Mouse (Mus musculus) erythroblast, embryonic 14.5 days (primary cell): ENCODE measurements around the gene Dgke.

Experiments used
- GATA1 ChIP-seq: IDR thresholded peaks from 2 replicates; pipeline ENCODE4 v1.6.1; 2012; ENCODE audit warnings: low read length, inconsistent platforms, mixed read lengths
- TAL1 ChIP-seq: IDR thresholded peaks from 3 replicates; pipeline ENCODE4 v1.6.1; 2012; ENCODE audit warnings: low read length, inconsistent platforms, mixed read lengths

DNA sequence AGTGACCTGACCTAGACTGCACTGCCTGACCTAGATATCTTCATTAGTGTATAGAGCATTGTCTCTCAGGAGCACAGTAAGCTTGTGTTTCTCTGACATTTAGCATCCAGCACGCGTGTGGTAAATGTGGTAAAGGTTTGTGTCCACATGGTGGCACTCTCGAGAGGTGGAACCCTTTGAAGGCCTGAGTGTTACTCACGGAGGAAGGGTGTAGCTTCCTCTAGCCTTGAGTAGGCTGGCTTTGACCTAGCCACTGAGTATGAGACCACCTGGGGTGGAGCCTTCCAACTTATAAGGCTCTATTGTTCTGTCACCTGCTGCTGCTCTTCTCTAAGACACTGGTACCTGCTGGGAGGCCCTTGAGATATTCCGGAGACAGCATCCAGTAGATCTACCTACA lies 73.0 kb downstream of the Dgke start:
- TF ChIP-seq TAL1 (no peak), GATA1 (no peak)
